Mouse (Mus musculus) R1 (cell line): Measurements from ENCODE around the gene Hspg2.
"Not testable (repeated sequence)": the region's sequence is repeated elsewhere in the genome, so short reads cannot be mapped to it uniquely, and the experiment has no call there.

Experiments
- DNase-seq: peaks from one replicate; pipeline ENCODE4 v3.0.0-alpha.2; 2018; ENCODE audit warnings: low read depth, low spot score

Gene Hspg2

DNA sequence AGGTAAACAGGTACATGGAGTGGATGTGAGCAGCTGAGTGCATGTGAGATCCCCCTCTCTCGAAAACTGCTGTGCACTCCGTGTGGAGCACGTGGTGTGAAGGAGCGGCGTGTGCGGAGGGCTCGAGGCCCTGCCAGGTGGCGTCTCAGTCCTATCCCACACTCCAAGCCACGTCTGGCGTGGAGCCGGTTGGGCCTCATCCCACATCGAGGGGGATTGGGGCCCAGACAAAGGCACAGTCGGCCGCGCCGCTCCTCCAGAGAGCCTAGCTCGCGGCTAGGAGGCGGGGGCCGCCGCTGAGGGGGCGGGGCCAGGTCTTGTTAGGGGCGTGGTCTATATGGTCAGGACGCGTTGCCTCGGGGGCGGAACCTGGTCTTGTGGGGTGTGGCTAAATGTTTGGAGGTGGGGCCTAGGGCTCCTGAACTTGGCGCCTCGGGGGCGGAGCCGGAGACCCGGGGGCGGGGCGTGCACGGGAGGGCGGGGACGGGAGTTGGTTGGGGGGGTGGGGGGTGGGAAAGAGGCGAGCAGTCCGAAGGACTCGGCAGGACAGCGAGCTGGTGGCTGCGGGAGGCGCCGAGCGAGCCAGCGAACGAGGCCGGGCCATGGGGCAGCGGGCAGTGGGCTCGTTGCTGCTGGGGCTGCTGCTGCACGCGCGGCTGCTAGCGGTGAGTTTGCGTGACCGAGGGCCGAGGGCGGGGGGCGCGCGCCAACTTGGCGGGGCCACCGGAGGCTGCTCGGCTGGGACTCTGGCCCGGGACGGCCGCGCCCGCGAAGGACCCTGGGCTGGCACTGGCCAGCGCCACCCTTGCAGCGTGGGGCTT, at the start of gene Hspg2:
Gene Hspg2, plus strand, starts transcription at position 510 of the 821 bp plus-strand sequence.
- peak; percentile 95 for DNase-seq

DNA sequence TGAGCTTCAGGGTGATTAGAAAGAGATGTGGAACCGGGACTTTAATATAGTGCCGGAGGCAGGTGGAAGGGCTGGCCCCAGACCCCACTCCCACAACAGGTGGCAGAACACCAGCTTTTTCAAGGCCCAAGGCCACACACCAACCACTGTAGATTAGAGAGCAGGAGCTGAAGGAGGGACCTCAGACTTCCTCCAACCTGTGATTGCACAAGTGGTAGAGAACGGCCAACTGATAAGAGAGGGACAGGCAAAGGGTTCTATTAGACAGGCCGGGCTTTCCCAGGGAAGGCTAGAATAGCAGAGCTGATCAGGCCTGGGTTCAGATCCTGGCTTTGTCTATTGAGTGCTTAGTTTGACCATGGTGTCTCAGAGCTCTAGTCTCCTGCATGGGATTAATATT, 38.1 kb upstream of the Hspg2 start, which contains the start of gene Cela3b:
Gene Cela3b, minus strand, starts transcription at position 39 of the 400 bp plus-strand sequence.
- DNase-seq = no peak

DNA sequence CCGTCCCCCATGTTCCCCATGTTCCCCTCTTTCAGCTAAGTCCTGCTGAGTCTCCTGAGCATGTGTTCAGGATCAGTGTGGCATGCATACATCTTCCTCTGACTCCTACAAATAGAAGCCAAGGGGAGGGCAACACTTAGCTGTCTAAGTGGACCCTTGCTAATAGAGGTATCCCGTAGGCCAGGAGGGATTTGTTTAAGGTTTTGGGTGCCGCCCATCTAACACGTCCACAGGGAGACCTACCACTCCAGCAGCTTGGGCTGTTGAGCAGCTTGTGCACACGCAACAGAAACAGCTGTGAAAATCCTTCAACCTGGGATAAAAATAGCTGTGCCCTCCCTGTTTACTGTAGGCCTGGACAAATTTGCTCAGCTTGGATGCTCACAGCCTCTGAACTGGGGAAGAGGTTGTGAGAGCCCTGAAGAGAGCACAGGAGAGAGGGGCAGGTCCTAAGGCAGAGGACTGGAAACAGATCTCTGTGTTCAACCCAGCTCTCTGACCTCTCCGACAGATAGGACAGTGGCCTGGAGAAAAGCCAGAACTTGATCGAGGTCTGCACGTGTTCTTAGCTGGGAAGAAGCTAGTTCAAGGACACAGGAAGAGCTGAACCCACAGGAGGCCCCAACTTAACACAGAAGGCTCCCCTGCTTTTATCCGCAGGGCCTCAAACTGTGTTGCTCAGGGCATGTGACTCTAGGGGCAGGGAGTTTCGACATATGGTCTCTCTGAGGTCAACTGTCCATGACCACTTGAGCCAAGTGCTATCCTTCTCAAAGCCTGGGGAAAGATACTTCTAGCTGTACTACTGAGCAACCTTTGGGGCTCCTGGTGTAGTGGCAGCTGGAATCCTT, 35.6 kb upstream of the Hspg2 start:
- DNase-seq = not testable (repeated sequence)

GRCm38 (mm10) chr4:137436979-137437669, 31.4 kb upstream of the Hspg2 start:
- no peak for DNase-seq

- DNase-seq = peak; percentile 54
Measured at GRCm38 (mm10) chr4:137438842-137439241, 29.7 kb upstream of the Hspg2 start.

GRCm38 (mm10) chr4:137441332-137441731, 27.2 kb upstream of the Hspg2 start:
- DNase-seq = peak; percentile 59

GRCm38 (mm10) chr4:137443625-137444024, 24.9 kb upstream of the Hspg2 start:
- peak; percentile 71 for DNase-seq

GRCm38 (mm10) chr4:137445881-137446280, 22.7 kb upstream of the Hspg2 start:
- DNase-seq = no peak

GRCm38 (mm10) chr4:137447363-137448196, 21.0 kb upstream of the Hspg2 start:
- DNase-seq = no peak

DNA sequence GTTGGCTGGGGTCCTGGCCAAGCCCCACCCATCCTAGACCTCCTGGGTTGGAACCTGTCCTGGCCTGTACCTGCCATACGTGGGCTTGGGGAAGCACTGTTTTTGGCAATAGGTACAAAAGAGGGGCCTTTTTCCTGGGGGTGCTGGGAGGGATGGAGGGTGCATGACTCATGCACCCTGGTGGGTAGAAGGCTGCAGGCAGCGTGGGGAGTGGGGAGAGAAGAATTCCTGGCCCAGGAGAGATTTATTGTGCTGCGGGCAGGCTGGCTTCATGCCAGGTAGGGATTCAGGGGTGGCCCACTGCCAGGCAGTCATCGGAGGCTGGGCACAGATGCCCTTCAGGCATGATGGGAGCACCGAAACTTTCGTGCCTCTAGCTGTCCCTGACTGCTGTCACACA, 20.4 kb upstream of the Hspg2 start:
- no peak for DNase-seq

GRCm38 (mm10) chr4:137448641-137449040, 19.9 kb upstream of the Hspg2 start:
- DNase-seq = no peak

- DNase-seq = peak; percentile 60
Measured at GRCm38 (mm10) chr4:137449132-137449531, 19.4 kb upstream of the Hspg2 start.

- DNase-seq = no peak
Measured at GRCm38 (mm10) chr4:137449715-137450114, 18.9 kb upstream of the Hspg2 start.

DNA sequence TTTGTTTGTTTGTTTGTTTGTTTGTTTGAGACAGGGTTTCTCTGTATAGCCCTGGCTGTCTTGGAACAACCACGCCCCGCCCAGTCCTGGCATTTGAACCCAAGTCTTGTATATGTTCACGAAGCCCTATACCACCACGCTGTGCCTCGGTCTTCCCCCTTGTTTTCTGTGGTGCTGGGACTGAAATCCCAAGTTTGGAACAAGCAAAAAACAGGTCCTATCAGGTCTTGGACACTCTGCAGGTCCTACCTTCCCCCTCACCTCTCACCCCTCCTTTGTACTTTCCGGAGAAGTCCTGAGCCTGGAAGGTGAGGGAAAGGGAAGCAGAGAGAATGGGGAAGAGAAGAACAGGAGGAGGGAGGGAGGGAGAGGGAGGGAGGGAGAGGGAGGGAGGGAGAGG, 16.4 kb upstream of the Hspg2 start:
- DNase-seq = no peak

DNA sequence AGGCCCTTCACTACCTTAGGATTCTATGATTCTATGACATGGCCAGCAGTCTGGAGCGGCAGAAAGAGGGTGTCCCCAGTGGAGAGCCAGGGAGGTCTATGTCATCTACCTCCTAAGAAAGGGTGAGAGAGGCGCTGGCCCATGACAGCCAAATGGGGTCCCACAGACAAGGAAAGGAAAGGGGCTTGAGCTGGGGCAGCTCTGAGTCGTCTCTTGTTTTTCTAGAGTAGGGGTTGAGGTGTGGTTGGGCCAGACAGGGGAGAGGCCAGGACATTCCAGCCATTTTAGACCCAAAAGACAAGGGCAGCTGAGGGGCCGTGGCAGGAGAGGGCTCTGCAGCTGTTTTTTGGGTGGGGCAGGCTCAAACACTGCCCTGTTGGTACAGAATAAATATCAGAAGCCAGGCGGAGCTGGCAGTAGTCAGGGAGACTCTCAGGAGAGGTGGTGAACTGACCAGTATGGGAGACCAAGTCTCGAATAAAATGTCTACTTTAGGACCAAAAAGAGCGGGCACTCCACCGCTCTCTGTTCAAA, 15.3 kb upstream of the Hspg2 start, which contains the start of gene 1700013G24Rik:
Gene 1700013G24Rik, plus strand, starts transcription at position 51 of the 534 bp plus-strand sequence.
- no peak for DNase-seq

DNA sequence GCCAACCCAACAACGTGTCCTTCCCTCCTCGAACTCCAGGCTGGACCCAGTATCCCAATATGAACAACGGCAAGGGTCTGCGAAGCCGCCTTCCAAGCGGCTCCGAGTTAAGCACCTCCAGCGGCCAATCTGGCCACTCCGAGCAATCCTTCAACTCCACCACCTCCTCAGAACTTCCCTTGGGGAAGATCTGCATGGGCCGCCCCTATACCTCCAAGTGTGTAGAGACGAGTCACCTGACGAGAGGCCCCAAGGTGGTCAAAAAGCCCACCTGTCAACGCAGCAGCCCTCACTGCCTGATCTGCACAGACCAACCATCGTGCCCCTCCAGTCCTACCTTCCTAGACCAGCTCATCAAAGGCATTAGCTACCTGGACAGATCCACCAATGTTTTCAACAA, 14.0 kb upstream of the Hspg2 start:
- no peak for DNase-seq

- no peak for DNase-seq
Measured at GRCm38 (mm10) chr4:137456581-137456980, 12.0 kb upstream of the Hspg2 start.

DNA sequence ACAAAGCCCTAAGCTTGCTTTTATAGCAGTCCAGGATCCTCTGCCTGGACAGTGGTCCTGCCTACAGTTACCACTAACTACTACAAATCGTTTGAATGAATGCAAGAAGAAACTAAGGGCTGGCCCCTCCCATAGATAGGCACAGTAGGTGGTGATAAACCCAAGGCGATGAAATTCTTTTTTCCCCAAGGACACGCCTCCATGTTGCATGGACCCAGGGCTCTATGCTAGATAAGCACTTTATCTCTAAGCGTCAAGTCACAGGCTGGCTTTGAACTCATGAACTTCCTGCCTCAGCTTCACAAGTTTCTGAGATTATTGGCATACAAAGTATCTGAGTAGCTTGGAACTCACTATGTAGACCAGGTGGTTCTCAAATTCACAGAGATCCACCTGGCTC, 11.3 kb upstream of the Hspg2 start:
- no peak for DNase-seq

- no peak for DNase-seq
Measured at GRCm38 (mm10) chr4:137458310-137458709, 10.3 kb upstream of the Hspg2 start.

DNA sequence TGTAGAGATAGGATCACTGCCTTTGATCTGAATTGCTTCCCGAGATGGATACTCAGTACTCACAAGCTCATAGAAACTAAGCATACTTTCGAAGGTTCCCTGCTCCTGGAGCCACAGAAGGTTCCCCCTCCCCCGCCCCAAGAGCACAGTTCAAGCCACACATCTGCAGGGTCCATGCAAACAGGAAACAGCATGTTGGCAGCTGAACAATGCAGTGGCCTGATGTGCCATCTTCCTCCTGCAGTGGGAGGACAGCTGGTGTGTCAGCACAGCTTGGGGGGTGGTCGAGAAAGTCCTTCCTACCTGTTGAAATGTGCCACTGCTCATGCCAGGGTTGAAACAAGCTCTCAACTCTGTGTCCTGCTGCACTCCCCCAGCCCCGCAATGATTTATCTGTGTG, 9.7 kb upstream of the Hspg2 start:
- DNase-seq = no peak

DNA sequence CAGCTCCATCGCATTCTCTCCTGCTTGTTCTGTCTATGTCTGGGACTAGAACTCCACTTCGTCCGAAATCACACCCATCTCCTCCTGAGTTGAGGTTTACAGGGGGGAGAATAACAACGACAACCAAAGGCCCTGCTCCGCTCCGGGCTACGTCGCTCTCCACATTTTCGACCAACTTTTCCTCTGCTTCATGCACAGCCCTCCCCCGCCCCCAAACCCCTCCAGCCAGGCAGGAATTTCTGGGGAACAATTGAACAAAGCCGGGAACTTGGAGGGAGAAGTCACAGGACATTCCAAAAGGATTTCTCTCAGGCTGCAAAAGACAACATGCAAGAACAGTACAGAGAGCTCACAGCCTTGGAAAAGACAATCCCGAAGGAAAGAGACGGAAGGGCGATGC, 7.9 kb upstream of the Hspg2 start:
- DNase-seq = peak; percentile 95
